Mouse (Mus musculus): ENCODE measurements around the gene Vps37b.

Gene Vps37b

GRCm38 (mm10) chr5:124046741-124047401 is 14.8 kb upstream of the Vps37b start:
- no peak for DNase-seq (ENCODE audit: low read depth, low spot score)

GRCm38 (mm10) chr5:124045453-124046010 is 13.5 kb upstream of the Vps37b start:
- DNase-seq (ENCODE audit: low read depth, low spot score), result no peak

GRCm38 (mm10) chr5:124043999-124044398 is 11.9 kb upstream of the Vps37b start:
- DNase-seq (ENCODE audit: low read depth, low spot score), result no peak

- DNase-seq (ENCODE audit: low read depth, low spot score), result no peak
Observed at GRCm38 (mm10) chr5:124043212-124043978, 11.3 kb upstream of the Vps37b start.

GRCm38 (mm10) chr5:124041097-124041496 is 9.0 kb upstream of the Vps37b start:
- DNase-seq (ENCODE audit: low read depth, low spot score), result no peak

- DNase-seq (ENCODE audit: low read depth, low spot score), result no peak
Observed at GRCm38 (mm10) chr5:124039602-124040001, 7.5 kb upstream of the Vps37b start.

GRCm38 (mm10) chr5:124036836-124037235 is 4.8 kb upstream of the Vps37b start:
- DNase-seq (ENCODE audit: low read depth, low spot score), result no peak

GRCm38 (mm10) chr5:124036341-124036740 is 4.3 kb upstream of the Vps37b start:
- DNase-seq (ENCODE audit: low read depth, low spot score), result no peak

GRCm38 (mm10) chr5:124035806-124036205 is 3.7 kb upstream of the Vps37b start:
- DNase-seq (ENCODE audit: low read depth, low spot score), result no peak

GRCm38 (mm10) chr5:124035406-124035805 is 3.3 kb upstream of the Vps37b start:
- DNase-seq (ENCODE audit: low read depth, low spot score), result no peak

GRCm38 (mm10) chr5:124034471-124034870 is 2.4 kb upstream of the Vps37b start:
- no peak for DNase-seq (ENCODE audit: low read depth, low spot score)

GRCm38 (mm10) chr5:124031068-124031955 is 758 bp downstream of the Vps37b start:
- no peak for DNase-seq (ENCODE audit: low read depth, low spot score)

- DNase-seq (ENCODE audit: low read depth, low spot score), result no peak
Observed at GRCm38 (mm10) chr5:124030386-124031067, 1.5 kb downstream of the Vps37b start.

GRCm38 (mm10) chr5:124029220-124030035 is 2.6 kb downstream of the Vps37b start:
- DNase-seq (ENCODE audit: low read depth, low spot score), result no peak

- DNase-seq (ENCODE audit: low read depth, low spot score), result no peak
Observed at GRCm38 (mm10) chr5:124028680-124029079, 3.4 kb downstream of the Vps37b start.

- no peak for DNase-seq (ENCODE audit: low read depth, low spot score)
Observed at GRCm38 (mm10) chr5:124027702-124028470, 4.2 kb downstream of the Vps37b start.

- no peak for DNase-seq (ENCODE audit: low read depth, low spot score)
Observed at GRCm38 (mm10) chr5:124026568-124026967, 5.5 kb downstream of the Vps37b start.

GRCm38 (mm10) chr5:124025587-124026441 is 6.3 kb downstream of the Vps37b start:
- DNase-seq (ENCODE audit: low read depth, low spot score), result no peak

GRCm38 (mm10) chr5:124025146-124025545 is 6.9 kb downstream of the Vps37b start:
- DNase-seq (ENCODE audit: low read depth, low spot score), result no peak

Data from skeletal muscle tissue, adult 2 months (tissue).